Mouse (Mus musculus) spleen, adult 12 weeks (tissue): ENCODE results near the gene Tmx2.
A peak's percentile ranks its signal among the peaks of the same experiment; 100 is the strongest.
"Not testable (repeated sequence)": the region's sequence is repeated elsewhere in the genome, so short reads cannot be mapped to it uniquely, and the experiment has no call there.

ENCODE experiments used
- DNase-seq: peaks from one replicate; pipeline ENCODE4 v3.0.0; 2022; ENCODE audit warnings: low spot score

Tmx2 gene

DNA sequence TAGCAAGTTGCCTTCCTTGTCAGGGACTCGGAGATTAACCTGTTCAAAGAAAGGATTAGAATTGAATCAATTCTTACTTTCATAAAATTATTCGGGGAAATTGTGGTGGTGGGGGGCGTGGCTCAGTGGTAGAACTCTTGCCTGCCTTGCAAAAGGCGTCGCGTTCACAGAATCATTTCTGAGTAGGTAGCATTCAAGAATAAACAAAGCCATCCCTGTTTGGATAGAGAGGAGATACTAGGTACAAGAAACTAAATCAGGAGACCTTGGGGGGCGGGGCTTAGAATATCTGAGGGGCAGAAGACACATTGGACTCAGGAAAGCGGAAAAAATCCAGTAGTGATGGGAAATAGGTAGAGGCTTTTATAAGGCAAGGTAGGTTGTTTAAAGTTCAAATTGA is at the start of gene Tmx2:
Gene Tmx2, minus strand, starts transcription at position 125 of the 400 bp plus-strand sequence.
- DNase-seq: no peak

GRCm38 (mm10) chr2:84728191-84728590 is 49.3 kb upstream of the Tmx2 start:
- not testable (repeated sequence) for DNase-seq

DNA sequence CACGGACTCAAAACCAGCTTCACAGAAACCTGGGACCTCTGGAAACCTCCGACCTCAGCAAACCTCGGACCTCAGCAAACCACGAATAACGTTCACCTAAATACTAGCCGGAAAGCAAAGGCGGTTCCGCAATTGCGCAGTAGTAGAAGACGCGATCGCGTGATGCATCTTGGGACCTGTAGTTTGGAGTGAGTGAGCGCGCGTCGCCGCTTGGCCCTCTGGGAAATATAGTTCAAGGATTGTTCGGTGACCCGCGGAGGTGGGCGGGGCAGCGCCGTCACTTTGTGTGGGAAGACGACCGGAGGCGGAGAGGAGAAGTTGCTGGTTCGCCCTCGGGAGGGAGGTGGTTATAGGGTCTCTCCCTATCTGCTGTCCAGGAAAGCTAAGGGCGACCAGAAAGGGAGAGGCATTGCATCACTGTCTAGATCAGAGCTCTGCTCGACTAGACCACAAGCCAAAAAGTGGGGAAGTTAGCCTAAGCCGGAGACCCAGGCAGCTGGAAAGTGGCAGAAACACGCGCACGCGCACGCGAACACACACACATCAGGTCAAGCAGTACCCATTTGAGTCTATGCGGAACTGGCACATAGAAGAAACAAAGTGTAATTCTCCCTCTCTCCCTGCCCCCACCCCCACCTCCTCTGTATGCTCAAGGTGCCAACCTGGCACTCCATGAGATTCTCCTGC is 48.4 kb upstream of the Tmx2 start, which contains the start of gene Clp1:
Gene Clp1, minus strand, starts transcription at position 179 of the 687 bp plus-strand sequence.
- DNase-seq: peak; percentile 97

GRCm38 (mm10) chr2:84726716-84727115 is 47.8 kb upstream of the Tmx2 start:
- no peak for DNase-seq

- no peak for DNase-seq
These were observed 46.8 kb upstream of the Tmx2 start for GRCm38 (mm10) chr2:84725770-84726169.

GRCm38 (mm10) chr2:84723856-84724255 is 44.9 kb upstream of the Tmx2 start:
- DNase-seq: no peak

- no peak for DNase-seq
These were observed 42.2 kb upstream of the Tmx2 start for GRCm38 (mm10) chr2:84721182-84721581.

- DNase-seq: no peak
These were observed 41.8 kb upstream of the Tmx2 start for GRCm38 (mm10) chr2:84720718-84721117.

- DNase-seq: no peak
These were observed 38.4 kb upstream of the Tmx2 start for GRCm38 (mm10) chr2:84717357-84717756.

DNA sequence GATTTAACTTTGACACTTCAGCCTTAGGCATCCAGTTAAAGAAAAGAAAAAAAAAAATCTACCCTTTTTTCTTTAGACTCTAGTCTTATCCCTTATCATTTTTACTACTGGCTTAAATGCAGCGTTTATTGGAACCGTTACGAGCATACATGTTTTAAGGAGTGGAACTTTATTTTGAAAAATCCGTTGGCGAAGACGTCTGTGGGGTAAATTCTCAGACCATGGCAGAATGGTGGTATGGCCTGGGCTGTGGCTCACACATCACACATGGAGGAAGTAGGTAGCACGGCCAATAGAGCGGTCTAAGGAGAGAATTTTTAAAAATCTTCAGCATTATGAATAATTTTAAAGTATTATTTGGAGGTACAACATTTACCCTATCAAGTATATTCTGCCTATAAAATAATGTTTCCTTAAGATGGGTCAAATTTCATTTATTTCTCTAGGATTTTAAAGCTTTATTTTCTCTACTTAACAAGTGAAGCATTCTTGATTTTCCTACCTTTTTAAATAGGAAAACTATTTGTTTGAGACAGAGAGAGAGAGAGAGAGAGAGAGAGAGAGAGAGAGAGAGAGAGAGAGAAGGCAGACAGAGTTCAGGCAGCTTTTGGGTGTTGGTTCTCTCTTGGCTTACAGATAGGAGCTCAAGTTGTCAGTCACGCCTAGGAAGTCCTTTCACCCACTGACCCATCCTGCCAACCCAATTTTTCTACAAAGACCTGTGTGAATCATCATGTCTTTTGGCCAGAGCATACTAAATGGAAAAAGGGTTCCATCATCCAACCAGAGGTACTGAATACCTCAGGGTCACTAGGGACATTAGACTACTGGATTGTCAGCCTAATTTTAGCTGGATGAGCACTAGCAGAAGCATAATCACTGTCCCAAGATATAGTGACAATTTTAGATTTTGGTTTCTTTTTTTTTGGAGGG is 37.7 kb upstream of the Tmx2 start:
- DNase-seq: no peak

- peak; percentile 68 for DNase-seq
These were observed 36.8 kb upstream of the Tmx2 start for GRCm38 (mm10) chr2:84715562-84716361.

DNA sequence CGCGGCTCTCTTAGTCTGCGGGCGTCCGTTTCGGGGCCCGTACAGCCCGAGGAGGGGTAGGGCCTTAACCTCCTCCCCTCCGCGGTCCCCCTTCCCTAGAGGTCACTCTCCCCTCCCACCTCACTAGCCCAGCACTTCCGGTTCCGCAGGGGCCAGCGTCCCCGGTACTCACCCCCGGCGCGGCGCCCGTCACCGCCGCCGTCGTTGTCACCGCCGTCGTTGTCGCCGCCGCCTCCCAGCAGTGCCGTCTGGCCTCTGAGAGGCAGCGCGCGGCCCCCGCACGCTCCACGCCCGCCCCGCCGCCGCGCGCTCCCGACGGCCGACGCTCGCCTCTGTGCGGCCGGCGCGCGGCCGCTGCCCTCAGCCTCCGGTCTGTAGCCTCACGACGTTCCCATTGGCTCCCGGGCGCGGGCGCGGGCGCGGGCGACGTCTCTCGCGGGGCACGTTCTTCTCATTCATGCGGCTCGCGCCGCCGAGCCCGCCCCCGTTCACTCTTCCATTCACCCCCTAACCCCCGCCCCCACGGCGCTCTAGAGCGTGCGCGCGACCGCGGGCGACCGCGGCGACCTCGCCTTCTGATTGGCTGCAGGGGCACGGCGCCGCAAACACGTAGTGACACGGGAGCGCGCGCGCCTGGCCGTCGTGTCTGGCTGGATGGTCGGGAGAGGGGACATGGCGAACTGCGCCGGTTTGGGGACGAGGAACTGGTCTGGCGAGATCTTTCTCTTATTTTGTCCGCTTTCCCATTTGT is 36.0 kb upstream of the Tmx2 start, which contains the start of gene Zdhhc5:
Gene Zdhhc5, minus strand, starts transcription at position 370 of the 751 bp plus-strand sequence.
- DNase-seq: peak; percentile 99

DNA sequence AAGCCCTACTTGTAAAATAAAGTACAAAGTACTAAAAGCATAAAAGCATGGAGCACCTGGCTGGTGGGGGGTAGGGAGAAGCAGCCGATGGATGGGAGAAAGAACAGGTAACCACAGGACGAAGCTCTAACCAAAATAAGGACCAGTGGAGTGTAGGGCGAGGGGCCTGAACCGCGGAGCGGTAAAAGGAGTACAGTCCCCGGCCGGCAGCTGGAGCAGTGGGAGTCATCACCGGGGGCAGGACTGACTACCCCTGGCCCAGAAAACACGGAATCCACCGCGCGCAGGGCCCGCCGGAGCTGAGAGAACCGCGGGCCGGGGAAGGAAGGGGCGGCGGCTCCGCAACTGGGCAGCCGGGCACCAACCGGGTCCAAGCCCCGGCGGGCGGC is 35.5 kb upstream of the Tmx2 start:
- no peak for DNase-seq

- no peak for DNase-seq
These were observed 33.0 kb upstream of the Tmx2 start for GRCm38 (mm10) chr2:84711898-84712297.

DNA sequence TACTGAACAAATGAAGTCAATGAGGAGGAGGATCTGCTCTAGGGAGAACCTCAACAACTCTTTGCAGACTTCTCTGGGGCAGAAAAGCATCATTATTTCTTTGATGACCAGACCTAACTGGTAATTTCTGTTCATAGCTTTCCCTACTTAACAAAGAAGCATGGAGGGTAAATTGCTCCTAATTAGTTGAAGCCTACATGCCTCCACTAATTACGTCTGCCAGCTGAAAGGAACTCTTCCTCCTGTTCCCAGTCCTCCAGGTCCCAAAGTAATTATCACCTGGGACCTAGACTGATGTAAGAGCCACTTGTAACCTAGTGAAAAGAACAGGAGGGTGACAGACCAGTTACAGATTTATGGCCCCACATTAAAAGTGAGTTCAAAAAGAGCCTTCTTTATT is 28.6 kb upstream of the Tmx2 start:
- DNase-seq: no peak

GRCm38 (mm10) chr2:84705295-84705694 is 26.4 kb upstream of the Tmx2 start:
- DNase-seq: no peak

- DNase-seq: no peak
These were observed 25.4 kb upstream of the Tmx2 start for GRCm38 (mm10) chr2:84704329-84704728.

- no peak for DNase-seq
These were observed 24.6 kb upstream of the Tmx2 start for GRCm38 (mm10) chr2:84703497-84703896.

GRCm38 (mm10) chr2:84695007-84695695 is 16.2 kb upstream of the Tmx2 start:
- DNase-seq: no peak

DNA sequence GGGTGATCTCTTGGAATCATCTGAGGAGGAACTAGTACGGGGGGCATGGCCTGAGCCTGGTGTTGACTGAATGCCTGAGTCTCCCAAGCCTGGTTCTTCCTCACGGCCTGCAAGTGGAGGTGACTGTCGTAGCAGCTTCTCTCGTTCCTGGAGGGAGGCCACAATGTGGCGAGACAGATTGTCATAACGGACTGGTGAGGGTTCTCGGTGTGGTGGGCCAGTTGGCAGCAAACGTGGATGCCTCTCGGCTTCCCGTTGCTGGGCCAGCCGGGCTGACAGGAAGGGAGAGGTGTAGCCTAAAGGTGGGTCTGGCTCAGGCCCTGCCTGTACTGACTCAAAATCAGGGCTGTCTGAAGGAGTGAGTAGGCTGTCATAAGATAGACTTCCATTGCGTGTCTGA is 11.1 kb upstream of the Tmx2 start:
- DNase-seq: no peak
